Mouse (Mus musculus): ENCODE measurements around the gene Usp15. TPM values are rescaled to one million over a fixed set of nuclear protein-coding genes. Genes with fewer than 3 reads are reported as not detected.
A peak's percentile ranks its signal among the peaks of the same experiment; 100 is the strongest.
"Not testable (repeated sequence)": the region's sequence is repeated elsewhere in the genome, so short reads cannot be mapped to it uniquely, and the experiment has no call there.

The Usp15 gene
- total RNA-seq (2021) = 100 to 1,000 TPM in 1 of 2 experiments, 10 to 100 TPM in 1; 94.4 to 105 TPM
- long read RNA-seq, experiment 1, full-length matches to known transcripts = 49 of 59 reads
- long read RNA-seq, experiment 1, partial matches to known transcripts = 4 of 59 reads
- long read RNA-seq, experiment 1, other reads (novel, unspliced or antisense) = 6 of 59 reads
- long read RNA-seq, experiment 2, full-length matches to known transcripts = 69 of 77 reads
- long read RNA-seq, experiment 2, partial matches to known transcripts = 4 of 77 reads
- long read RNA-seq, experiment 2, other reads (novel, unspliced or antisense) = 4 of 77 reads

GRCm38 (mm10) chr10:123196835-123197559, at the start of gene Usp15:
TSS of gene Usp15 (minus strand) at chr10:123196995.
- peak within 1 kb of the TSS; percentile 97 for H3K27ac ChIP-seq
- peak; percentile 90 to 91 for DNase-seq (ENCODE audit: low spot score in 2 of 2)
- TF ChIP-seq CTCF (conservative IDR thresholded peaks at IDR 0.05) = peak; percentile 14; the same call in 1 of the 2 replicates
- H3K4me3 ChIP-seq = peak within 1 kb of the TSS; percentile 90

DNA sequence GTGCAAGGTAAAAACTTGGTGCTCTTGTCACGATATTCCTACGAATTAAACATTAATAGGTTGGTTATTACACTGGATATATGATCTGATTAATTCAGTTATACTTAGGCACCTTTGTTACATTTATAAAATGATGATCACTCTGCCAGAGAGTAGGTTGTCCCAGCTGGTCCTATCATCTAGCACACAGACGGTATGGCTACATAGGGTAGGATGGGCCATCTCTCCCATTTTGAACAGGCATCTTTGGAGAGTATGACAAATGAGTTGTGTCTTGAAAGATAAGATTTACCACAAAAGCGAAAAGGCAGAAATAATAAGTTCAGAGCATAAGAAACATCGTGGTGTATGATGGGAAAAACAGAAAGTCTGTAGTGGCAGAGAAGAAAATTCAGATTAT, 32.6 kb upstream of the Usp15 start:
- no peak for DNase-seq (ENCODE audit: low spot score in 2 of 2)
- no peak for TF ChIP-seq CTCF (conservative IDR thresholded peaks at IDR 0.05)
- Histone ChIP-seq H3K4me3 (no peak overlapping the region), H3K27ac (no peak overlapping the region)

DNA sequence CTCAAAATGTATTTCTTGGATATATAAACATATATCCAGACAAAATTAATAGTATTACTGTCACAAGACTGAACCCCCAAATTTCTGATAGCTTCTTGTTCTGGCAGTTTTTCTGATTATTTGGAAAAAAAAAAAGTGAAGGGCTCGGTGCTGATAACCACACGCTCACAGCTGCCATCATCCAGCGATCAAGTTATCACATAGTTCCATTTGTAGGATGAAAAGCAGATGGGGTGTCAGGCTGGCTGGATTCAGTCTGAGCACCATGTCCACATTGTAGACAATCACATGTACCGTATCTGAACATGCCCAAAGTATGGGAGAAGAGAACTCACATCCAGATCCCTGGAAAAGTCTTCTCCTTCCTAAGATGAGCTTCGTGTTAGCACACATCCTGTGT, 26.0 kb upstream of the Usp15 start:
- no peak overlapping the region for H3K4me3 ChIP-seq
- no peak for DNase-seq (ENCODE audit: low spot score in 2 of 2)
- no peak overlapping the region for H3K27ac ChIP-seq
- no peak for TF ChIP-seq CTCF (conservative IDR thresholded peaks at IDR 0.05)

GRCm38 (mm10) chr10:123209517-123209916, 12.7 kb upstream of the Usp15 start:
- H3K27ac ChIP-seq = no peak overlapping the region
- no peak for TF ChIP-seq CTCF (conservative IDR thresholded peaks at IDR 0.05)
- DNase-seq (ENCODE audit: low spot score in 2 of 2) = no peak
- no peak overlapping the region for H3K4me3 ChIP-seq

DNA sequence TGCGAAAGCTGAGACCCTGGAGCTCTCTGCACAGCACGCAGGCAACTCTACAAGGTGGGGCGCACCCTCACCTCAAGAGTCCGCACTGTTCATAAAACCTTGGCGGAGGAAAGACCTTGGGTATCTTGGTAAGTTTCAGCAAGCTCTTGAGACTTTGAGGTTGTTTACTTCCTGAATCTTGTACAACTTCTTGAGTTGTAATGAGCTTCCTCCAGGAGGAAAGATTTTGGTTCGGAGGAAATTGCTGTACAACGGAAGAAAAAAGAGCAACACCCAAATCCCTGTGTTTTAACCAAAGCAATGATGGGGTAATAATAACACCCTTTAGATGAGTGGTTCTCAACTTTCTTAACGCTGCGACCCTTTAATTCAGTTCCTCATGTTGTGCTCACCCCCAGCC, 11.5 kb upstream of the Usp15 start:
- Histone ChIP-seq H3K27ac (no peak overlapping the region), H3K4me3 (no peak overlapping the region)
- TF ChIP-seq CTCF (conservative IDR thresholded peaks at IDR 0.05) = no peak
- no peak for DNase-seq (ENCODE audit: low spot score in 2 of 2)

- H3K4me3 ChIP-seq = no peak overlapping the region
- H3K27ac ChIP-seq = no peak overlapping the region
- no peak for TF ChIP-seq CTCF (conservative IDR thresholded peaks at IDR 0.05)
- no peak for DNase-seq (ENCODE audit: low spot score in 2 of 2)
Observed at GRCm38 (mm10) chr10:123206074-123206473, 9.3 kb upstream of the Usp15 start.

- not testable (repeated sequence) for DNase-seq (ENCODE audit: low spot score in 2 of 2); H3K4me3 ChIP-seq; H3K27ac ChIP-seq
Observed at GRCm38 (mm10) chr10:123205364-123205763, 8.6 kb upstream of the Usp15 start.

- no peak for DNase-seq (ENCODE audit: low spot score in 2 of 2)
- H3K4me3 ChIP-seq = no peak overlapping the region; the same call in 1 of the 2 replicates
- no peak overlapping the region for H3K27ac ChIP-seq
- no peak for TF ChIP-seq CTCF (conservative IDR thresholded peaks at IDR 0.05)
Observed at GRCm38 (mm10) chr10:123201981-123202758, 5.4 kb upstream of the Usp15 start.

- H3K4me3 ChIP-seq = no peak overlapping the region
- H3K27ac ChIP-seq = no peak overlapping the region
- TF ChIP-seq CTCF (conservative IDR thresholded peaks at IDR 0.05) = no peak
- DNase-seq (ENCODE audit: low spot score in 2 of 2) = no peak
Observed at GRCm38 (mm10) chr10:123201436-123201835, 4.6 kb upstream of the Usp15 start.

DNA sequence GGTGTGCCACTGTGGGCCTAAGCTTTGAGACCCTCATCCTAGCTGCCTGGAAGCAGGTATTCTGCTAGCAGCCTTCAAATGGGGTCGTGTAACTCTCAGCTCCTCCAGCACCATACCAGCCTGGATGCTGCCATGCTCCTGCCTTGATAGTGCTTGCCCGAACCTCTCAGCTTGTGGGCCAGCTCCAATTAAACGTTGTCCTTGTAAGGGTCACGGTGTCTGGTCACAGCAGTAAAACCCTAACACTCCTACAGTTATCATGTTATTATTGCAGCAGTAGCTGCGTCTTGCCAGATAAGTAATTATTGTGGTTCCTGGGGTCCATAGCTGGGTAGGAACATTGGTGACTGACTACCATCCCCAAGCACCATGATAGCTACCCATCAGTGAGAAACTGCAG, 4.2 kb upstream of the Usp15 start:
- TF ChIP-seq CTCF (conservative IDR thresholded peaks at IDR 0.05) = no peak
- no peak for DNase-seq (ENCODE audit: low spot score in 2 of 2)
- Histone ChIP-seq H3K4me3 (no peak overlapping the region), H3K27ac (no peak overlapping the region)

GRCm38 (mm10) chr10:123200320-123200659, 3.5 kb upstream of the Usp15 start:
- TF ChIP-seq CTCF (conservative IDR thresholded peaks at IDR 0.05) = no peak
- Histone ChIP-seq H3K27ac (no peak overlapping the region), H3K4me3 (no peak overlapping the region)
- no peak for DNase-seq (ENCODE audit: low spot score in 2 of 2)

- no peak overlapping the region for H3K27ac ChIP-seq
- DNase-seq (ENCODE audit: low spot score in 2 of 2) = no peak
- no peak for TF ChIP-seq CTCF (conservative IDR thresholded peaks at IDR 0.05)
- no peak overlapping the region for H3K4me3 ChIP-seq
Observed at GRCm38 (mm10) chr10:123199615-123200319, 3.0 kb upstream of the Usp15 start.

DNA sequence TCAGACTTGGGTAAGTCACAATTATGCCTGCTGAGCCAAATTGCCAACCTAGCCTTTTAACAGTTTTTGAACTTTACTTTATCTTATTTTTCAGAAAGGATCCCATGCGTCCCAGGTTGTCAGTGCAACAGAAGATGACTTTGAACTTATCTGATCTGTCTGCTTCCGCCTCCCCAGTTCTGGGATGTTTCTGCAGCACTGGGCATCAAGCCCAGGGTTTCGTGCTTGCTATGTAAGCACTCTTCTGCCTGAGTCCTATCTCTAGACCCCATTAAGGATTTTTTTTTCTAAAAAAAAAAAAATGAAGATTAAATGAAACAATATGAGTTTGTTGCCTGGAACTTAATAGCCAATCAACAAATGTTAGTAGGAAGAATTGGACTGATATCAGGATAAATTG, 2.3 kb upstream of the Usp15 start:
- Histone ChIP-seq H3K27ac (no peak overlapping the region), H3K4me3 (no peak overlapping the region)
- no peak for DNase-seq (ENCODE audit: low spot score in 2 of 2)
- TF ChIP-seq CTCF (conservative IDR thresholded peaks at IDR 0.05) = no peak
